Comparison of ENCODE assay signal across 18 mouse cellular contexts in genomic region chr14:49311091-49311492, GRCm38 (mm10).
A peak's percentile ranks its signal among the peaks of the same experiment; 100 is the strongest.
DNase-seq lines count a peak whose midpoint lies in the region; ATAC-seq and TF ChIP-seq lines count a peak whose summit lies in the region.
"Had no signal": no experiment of that assay in that cellular context is flagged by ENCODE, and none has a peak within 500 bp of the region (broad histone marks: within the 10 kb centered on the region; RNA-seq: fewer than 3 reads in every experiment).

No protein-coding gene starts in this region.

- WGBS in embryonic facial prominence, embryonic 14.5 days = 57% methylated on average over 5 of the region's 5 CpGs
- 60% methylated on average over 5 of the region's 5 CpGs for WGBS in embryonic facial prominence, embryonic 10.5 days
- WGBS in stomach, embryonic 14.5 days = 48% methylated on average over 5 of the region's 5 CpGs
- WGBS in stomach, postnatal 0 days = 43% methylated on average over 5 of the region's 5 CpGs
- 26% methylated on average over 5 of the region's 5 CpGs for WGBS in midbrain, embryonic 10.5 days
- 48% methylated on average over 5 of the region's 5 CpGs for WGBS in intestine, embryonic 16.5 days

- H3K9me3 ChIP-seq in embryonic facial prominence, embryonic 14.5 days (ENCODE audit: control insufficient read depth, low read length) = no peaks in the 10 kb centered on the region
- H3K9me3 ChIP-seq in embryonic facial prominence, embryonic 10.5 days = no peaks in the 10 kb centered on the region
- no peaks in the 10 kb centered on the region for H3K9me3 ChIP-seq in stomach, embryonic 14.5 days (ENCODE audit: control insufficient read depth, low read depth, low read length)
- no peaks in the 10 kb centered on the region for H3K9me3 ChIP-seq in stomach, postnatal 0 days (ENCODE audit: control insufficient read depth, low read length)
- H3K9me3 ChIP-seq in midbrain, embryonic 10.5 days (replicated peaks) = no peaks in the 10 kb centered on the region
- H3K9me3 ChIP-seq in intestine, embryonic 16.5 days (ENCODE audit: control insufficient read depth, low read length) = no peaks in the 10 kb centered on the region
- H3K9me3 ChIP-seq: embryonic facial prominence, embryonic 12.5 days had no signal

- H3K4me1 ChIP-seq in embryonic facial prominence, embryonic 14.5 days (ENCODE audit: control insufficient read depth, insufficient read depth, low read length) = no peaks in the 10 kb centered on the region
- H3K4me1 ChIP-seq in embryonic facial prominence, embryonic 10.5 days = peaks cover 4% of the 10 kb centered on the region; the same call in 1 of the 2 replicates
- H3K4me1 ChIP-seq in stomach, embryonic 14.5 days (ENCODE audit: control insufficient read depth, insufficient read depth, low read length) = no peaks in the 10 kb centered on the region
- H3K4me1 ChIP-seq in stomach, postnatal 0 days (replicated peaks; ENCODE audit: control insufficient read depth, insufficient read depth) = no peaks in the 10 kb centered on the region
- peaks cover 59% of the 10 kb centered on the region for H3K4me1 ChIP-seq in midbrain, embryonic 10.5 days
- H3K4me1 ChIP-seq in intestine, embryonic 16.5 days (ENCODE audit: control insufficient read depth, insufficient read depth, low read length) = no peaks in the 10 kb centered on the region
- H3K4me1 ChIP-seq: embryonic facial prominence, embryonic 12.5 days; megakaryocyte, embryonic 14.5 days had no signal

- no peaks in the 10 kb centered on the region for H3K27me3 ChIP-seq in embryonic facial prominence, embryonic 14.5 days (replicated peaks; ENCODE audit: control insufficient read depth, insufficient read depth, low read length)
- no peaks in the 10 kb centered on the region for H3K27me3 ChIP-seq in embryonic facial prominence, embryonic 10.5 days (replicated peaks; ENCODE audit: low read depth, poor library complexity, severe bottlenecking)
- no peaks in the 10 kb centered on the region for H3K27me3 ChIP-seq in stomach, embryonic 14.5 days (ENCODE audit: control insufficient read depth, insufficient read depth, low read length)
- no peaks in the 10 kb centered on the region for H3K27me3 ChIP-seq in stomach, postnatal 0 days (ENCODE audit: control insufficient read depth, insufficient read depth, low read length)
- peaks cover 17% of the 10 kb centered on the region for H3K27me3 ChIP-seq in midbrain, embryonic 10.5 days (ENCODE audit: low read depth, poor library complexity, severe bottlenecking)
- H3K27me3 ChIP-seq in intestine, embryonic 16.5 days (replicated peaks; ENCODE audit: control insufficient read depth, insufficient read depth, low read length) = no peaks in the 10 kb centered on the region
- H3K27me3 ChIP-seq: embryonic facial prominence, embryonic 12.5 days; megakaryocyte, embryonic 14.5 days; Patski had no signal

- no peak overlapping the region for H3K9ac ChIP-seq in embryonic facial prominence, embryonic 14.5 days (ENCODE audit: low read depth, low read length)
- H3K9ac ChIP-seq in stomach, embryonic 14.5 days (replicated peaks; ENCODE audit: low read depth, low read length) = no peak overlapping the region
- H3K9ac ChIP-seq in stomach, postnatal 0 days (ENCODE audit: low read length) = no peak overlapping the region
- no peak overlapping the region for H3K9ac ChIP-seq in intestine, embryonic 16.5 days (ENCODE audit: low read depth, low read length)
- H3K9ac ChIP-seq: embryonic facial prominence, embryonic 12.5 days had no signal

- no peak overlapping the region for H3K4me3 ChIP-seq in embryonic facial prominence, embryonic 14.5 days (ENCODE audit: low read depth, low read length)
- H3K4me3 ChIP-seq in embryonic facial prominence, embryonic 10.5 days = no peak overlapping the region
- H3K4me3 ChIP-seq in stomach, embryonic 14.5 days (ENCODE audit: low read depth, low read length) = no peak overlapping the region
- no peak overlapping the region for H3K4me3 ChIP-seq in stomach, postnatal 0 days (ENCODE audit: low read depth, low read length)
- H3K4me3 ChIP-seq in midbrain, embryonic 10.5 days = no peak overlapping the region
- no peak overlapping the region for H3K4me3 ChIP-seq in intestine, embryonic 16.5 days (ENCODE audit: low read length)
- H3K4me3 ChIP-seq: embryonic facial prominence, embryonic 12.5 days; gastrocnemius, adult 2 months; heart, adult 2 months; megakaryocyte, embryonic 14.5 days had no signal

- no peak for ATAC-seq in embryonic facial prominence, embryonic 14.5 days (ENCODE audit: low read depth)
- ATAC-seq in stomach, embryonic 14.5 days (ENCODE audit: insufficient number of reproducible peaks, insufficient read depth, low FRiP score, low read depth) = peak; percentile 33; the same call in 1 of the 2 replicates
- ATAC-seq in stomach, postnatal 0 days (ENCODE audit: low FRiP score, low TSS enrichment) = no peak
- ATAC-seq in intestine, embryonic 16.5 days = no peak; the same call in 1 of the 2 replicates
- ATAC-seq: inflammation-experienced regulatory T-cells, adult 6 months; Patski had no signal

- no peak overlapping the region for H3K4me2 ChIP-seq in embryonic facial prominence, embryonic 14.5 days (ENCODE audit: low read depth, low read length)
- no peak overlapping the region for H3K4me2 ChIP-seq in stomach, embryonic 14.5 days (replicated peaks; ENCODE audit: low read depth, low read length)
- H3K4me2 ChIP-seq in stomach, postnatal 0 days (replicated peaks; ENCODE audit: low read depth) = no peak overlapping the region
- no peak overlapping the region for H3K4me2 ChIP-seq in intestine, embryonic 16.5 days (ENCODE audit: low read depth, low read length)
- H3K4me2 ChIP-seq: embryonic facial prominence, embryonic 12.5 days; liver, embryonic 11.5 days had no signal

- no peak for TF ChIP-seq EP300 in stomach, postnatal 0 days (optimal IDR thresholded peaks at IDR 0.05)

- no peak overlapping the region for H3K27ac ChIP-seq in embryonic facial prominence, embryonic 14.5 days (replicated peaks; ENCODE audit: low read depth, low read length)
- H3K27ac ChIP-seq in embryonic facial prominence, embryonic 10.5 days (replicated peaks) = no peak overlapping the region
- no peak overlapping the region for H3K27ac ChIP-seq in stomach, embryonic 14.5 days (ENCODE audit: low read length)
- no peak overlapping the region for H3K27ac ChIP-seq in stomach, postnatal 0 days (replicated peaks)
- peak overlapping the region; percentile 72 for H3K27ac ChIP-seq in midbrain, embryonic 10.5 days (replicated peaks)
- no peak overlapping the region for H3K27ac ChIP-seq in intestine, embryonic 16.5 days (ENCODE audit: low read length)
- H3K27ac ChIP-seq: embryonic facial prominence, embryonic 12.5 days; gastrocnemius, adult 2 months; heart, adult 2 months; kidney, postnatal 0 days had no signal

- peak; percentile 11 for DNase-seq in embryonic facial prominence, embryonic 14.5 days (ENCODE audit: low spot score)
- DNase-seq in embryonic facial prominence, embryonic 10.5 days (ENCODE audit: low spot score) = no peak
- DNase-seq in stomach, postnatal 0 days (ENCODE audit: low spot score) = no peak
- DNase-seq in midbrain, embryonic 10.5 days (ENCODE audit: low spot score) = peak; percentile 42
- no peak for DNase-seq in right cerebral cortex, postnatal 25 days
- DNase-seq in layer of hippocampus, adult 9-11 months = no peak
- DNase-seq: adrenal gland, postnatal 36 days; gastrocnemius, adult 2 months; heart, adult 2 months; right cerebral cortex, postnatal 4 days had no signal

- no peaks in the 10 kb centered on the region for H3K36me3 ChIP-seq in embryonic facial prominence, embryonic 14.5 days (ENCODE audit: control insufficient read depth, insufficient read depth, low read length)
- no peaks in the 10 kb centered on the region for H3K36me3 ChIP-seq in embryonic facial prominence, embryonic 10.5 days (replicated peaks)
- H3K36me3 ChIP-seq in stomach, embryonic 14.5 days (ENCODE audit: control insufficient read depth, insufficient read depth, low read length) = no peaks in the 10 kb centered on the region
- H3K36me3 ChIP-seq in stomach, postnatal 0 days (ENCODE audit: control insufficient read depth, insufficient read depth, low read length) = no peaks in the 10 kb centered on the region
- H3K36me3 ChIP-seq in midbrain, embryonic 10.5 days = no peaks in the 10 kb centered on the region
- H3K36me3 ChIP-seq in intestine, embryonic 16.5 days (ENCODE audit: control insufficient read depth, insufficient read depth, low read length) = no peaks in the 10 kb centered on the region
- H3K36me3 ChIP-seq: embryonic facial prominence, embryonic 12.5 days had no signal

- TF ChIP-seq CTCF in stomach, postnatal 0 days (IDR thresholded peaks at IDR 0.05; ENCODE audit: low read depth) = no peak

Comparison
In these comparisons a context has a peak if more than half of its experiments do, and no peak if none do; other contexts are left out.
1. DNase-seq: peak in embryonic facial prominence, embryonic 14.5 days (single experiment) and midbrain, embryonic 10.5 days (single experiment); none in embryonic facial prominence, embryonic 10.5 days (single experiment), stomach, postnatal 0 days (single experiment), right cerebral cortex, postnatal 25 days (single experiment) and layer of hippocampus, adult 9-11 months (single experiment).